Mouse (Mus musculus): ENCODE data around the gene Ska3. TPM values are rescaled to one million over a fixed set of nuclear protein-coding genes. Genes with fewer than 3 reads are reported as not detected.
A peak's percentile ranks its signal among the peaks of the same experiment; 100 is the strongest.
"Not testable (repeated sequence)": the region's sequence is repeated elsewhere in the genome, so short reads cannot be mapped to it uniquely, and the experiment has no call there.

Ska3 gene
- total RNA-seq, 1 experiment: 19.1 TPM

GRCm38 (mm10) chr14:57850330-57850729, 24.3 kb upstream of the Ska3 start:
- Histone ChIP-seq H3K4me1 (ENCODE audit: control insufficient read depth in 2 of 2, insufficient read depth in 2 of 2, low read length in 2 of 2, poor library complexity in 1 of 2) (peaks cover 14 to 25% of the 10 kb centered on the region in 2 experiments), H3K9me3 (ENCODE audit: control insufficient read depth, insufficient read depth, low read depth, low read length) (no peaks in the 10 kb centered on the region), H3K4me3 (ENCODE audit: insufficient read depth in 1 of 2, low read depth in 1 of 2, low read length in 2 of 2, poor library complexity in 1 of 2, severe bottlenecking in 1 of 2) (no peak overlapping the region), H3K36me3 (ENCODE audit: control insufficient read depth, insufficient read depth, low read length, poor library complexity, severe bottlenecking) (no peaks in the 10 kb centered on the region; the same call in 1 of the 2 replicates), H3K9ac (ENCODE audit: insufficient read depth, low read depth, low read length, poor library complexity, severe bottlenecking) (no peak overlapping the region; the same call in 1 of the 2 replicates), H3K27ac (ENCODE audit: insufficient read depth, low read depth, low read length, poor library complexity, severe bottlenecking) (peak overlapping the region; percentile 51; the same call in 1 of the 2 replicates)
- no peak for DNase-seq (ENCODE audit: low read depth, low spot score)
- TF ChIP-seq MAFK (IDR thresholded peaks at IDR 0.05; ENCODE audit: insufficient read depth, low read depth, low read length) (peak; percentile 92), CHD2 (IDR thresholded peaks at IDR 0.05; ENCODE audit: low read depth, low read length) (no peak)
- in situ Hi-C loops (cut with MboI; ENCODE audit: low sequenced_read_pairs in 2 of 2, unreplicated experiment in 2 of 2): no loop called here

GRCm38 (mm10) chr14:57848646-57849045, 22.7 kb upstream of the Ska3 start:
- in situ Hi-C loops (cut with MboI; ENCODE audit: low sequenced_read_pairs in 2 of 2, unreplicated experiment in 2 of 2): no loop called here
- no peak for TF ChIP-seq CHD2 (IDR thresholded peaks at IDR 0.05; ENCODE audit: low read depth, low read length)
- 0 out of 2 replicates have a peak, but pooled peaks have one; percentile 31 for TF ChIP-seq ZNF384 (IDR thresholded peaks at IDR 0.05; ENCODE audit: low read depth, low read length)
- Histone ChIP-seq H3K9ac (ENCODE audit: insufficient read depth, low read depth, low read length, poor library complexity, severe bottlenecking) (no peak overlapping the region), H3K27ac (ENCODE audit: insufficient read depth, low read depth, low read length, poor library complexity, severe bottlenecking) (peak overlapping the region; percentile 89), H3K4me1 (ENCODE audit: control insufficient read depth in 2 of 2, insufficient read depth in 2 of 2, low read length in 2 of 2, poor library complexity in 1 of 2) (peaks cover 14 to 25% of the 10 kb centered on the region in 2 experiments), H3K36me3 (ENCODE audit: control insufficient read depth, insufficient read depth, low read length, poor library complexity, severe bottlenecking) (peaks cover 3% of the 10 kb centered on the region; the same call in 1 of the 2 replicates), H3K9me3 (ENCODE audit: control insufficient read depth, insufficient read depth, low read depth, low read length) (no peaks in the 10 kb centered on the region), H3K4me3 (ENCODE audit: insufficient read depth in 1 of 2, low read depth in 1 of 2, low read length in 2 of 2, poor library complexity in 1 of 2, severe bottlenecking in 1 of 2) (no peak overlapping the region)
- no peak for DNase-seq (ENCODE audit: low read depth, low spot score)

- TF ChIP-seq ZNF384 (IDR thresholded peaks at IDR 0.05; ENCODE audit: low read depth, low read length): peak; percentile 97
- H3K9ac ChIP-seq (ENCODE audit: insufficient read depth, low read depth, low read length, poor library complexity, severe bottlenecking); H3K4me3 ChIP-seq (ENCODE audit: insufficient read depth in 1 of 2, low read depth in 1 of 2, low read length in 2 of 2, poor library complexity in 1 of 2, severe bottlenecking in 1 of 2); in situ Hi-C loops (cut with MboI; ENCODE audit: low sequenced_read_pairs in 2 of 2, unreplicated experiment in 2 of 2); H3K9me3 ChIP-seq (ENCODE audit: control insufficient read depth, insufficient read depth, low read depth, low read length); H3K36me3 ChIP-seq (ENCODE audit: control insufficient read depth, insufficient read depth, low read length, poor library complexity, severe bottlenecking): not testable (repeated sequence)
- peak; percentile 68 for DNase-seq (ENCODE audit: low read depth, low spot score)
- Histone ChIP-seq H3K27ac (ENCODE audit: insufficient read depth, low read depth, low read length, poor library complexity, severe bottlenecking) (peak overlapping the region; percentile 89), H3K4me1 (ENCODE audit: control insufficient read depth in 2 of 2, insufficient read depth in 2 of 2, low read length in 2 of 2, poor library complexity in 1 of 2) (peaks cover 14 to 21% of the 10 kb centered on the region in 2 experiments)
These were observed 22.1 kb upstream of the Ska3 start for GRCm38 (mm10) chr14:57848061-57848460.

- Histone ChIP-seq H3K9me3 (ENCODE audit: control insufficient read depth, insufficient read depth, low read depth, low read length) (no peaks in the 10 kb centered on the region), H3K27ac (ENCODE audit: insufficient read depth, low read depth, low read length, poor library complexity, severe bottlenecking) (no peak overlapping the region), H3K4me1 (ENCODE audit: control insufficient read depth in 2 of 2, insufficient read depth in 2 of 2, low read length in 2 of 2, poor library complexity in 1 of 2) (peaks cover 3 to 8% of the 10 kb centered on the region in 2 experiments; a peak in 3 of 4 replicates), H3K36me3 (ENCODE audit: control insufficient read depth, insufficient read depth, low read length, poor library complexity, severe bottlenecking) (peaks cover 9% of the 10 kb centered on the region), H3K4me3 (ENCODE audit: insufficient read depth in 1 of 2, low read depth in 1 of 2, low read length in 2 of 2, poor library complexity in 1 of 2, severe bottlenecking in 1 of 2) (no peak overlapping the region), H3K9ac (ENCODE audit: insufficient read depth, low read depth, low read length, poor library complexity, severe bottlenecking) (no peak overlapping the region)
- in situ Hi-C loops (cut with MboI; ENCODE audit: low sequenced_read_pairs in 2 of 2, unreplicated experiment in 2 of 2): no loop called here
- TF ChIP-seq HCFC1 (IDR thresholded peaks at IDR 0.05; ENCODE audit: borderline replicate concordance, insufficient read depth, low read length) (no peak), CHD2 (IDR thresholded peaks at IDR 0.05; ENCODE audit: low read depth, low read length) (no peak), ZC3H11A (IDR thresholded peaks at IDR 0.05; ENCODE audit: borderline replicate concordance, low read depth, low read length) (no peak), MAFK (IDR thresholded peaks at IDR 0.05; ENCODE audit: insufficient read depth, low read depth, low read length) (no peak), ZNF384 (IDR thresholded peaks at IDR 0.05; ENCODE audit: low read depth, low read length) (no peak)
- no peak for DNase-seq (ENCODE audit: low read depth, low spot score)
These were observed 18.6 kb upstream of the Ska3 start for GRCm38 (mm10) chr14:57844535-57844934.

GRCm38 (mm10) chr14:57835157-57835556, 9.2 kb upstream of the Ska3 start:
- Histone ChIP-seq H3K4me1 (ENCODE audit: control insufficient read depth in 2 of 2, insufficient read depth in 2 of 2, low read length in 2 of 2, poor library complexity in 1 of 2) (no peaks in the 10 kb centered on the region), H3K27ac (ENCODE audit: insufficient read depth, low read depth, low read length, poor library complexity, severe bottlenecking) (no peak overlapping the region), H3K9ac (ENCODE audit: insufficient read depth, low read depth, low read length, poor library complexity, severe bottlenecking) (no peak overlapping the region), H3K4me3 (ENCODE audit: insufficient read depth in 1 of 2, low read depth in 1 of 2, low read length in 2 of 2, poor library complexity in 1 of 2, severe bottlenecking in 1 of 2) (no peak overlapping the region), H3K9me3 (ENCODE audit: control insufficient read depth, insufficient read depth, low read depth, low read length) (no peaks in the 10 kb centered on the region), H3K36me3 (ENCODE audit: control insufficient read depth, insufficient read depth, low read length, poor library complexity, severe bottlenecking) (peaks cover 10% of the 10 kb centered on the region)
- no peak for DNase-seq (ENCODE audit: low read depth, low spot score)
- TF ChIP-seq HCFC1 (IDR thresholded peaks at IDR 0.05; ENCODE audit: borderline replicate concordance, insufficient read depth, low read length): no peak
- TF ChIP-seq ZNF384 (IDR thresholded peaks at IDR 0.05; ENCODE audit: low read depth, low read length): no peak
- TF ChIP-seq CHD2 (IDR thresholded peaks at IDR 0.05; ENCODE audit: low read depth, low read length): no peak
- no peak for TF ChIP-seq ZC3H11A (IDR thresholded peaks at IDR 0.05; ENCODE audit: borderline replicate concordance, low read depth, low read length)
- TF ChIP-seq MAFK (IDR thresholded peaks at IDR 0.05; ENCODE audit: insufficient read depth, low read depth, low read length): no peak
- in situ Hi-C loops (cut with MboI; ENCODE audit: low sequenced_read_pairs in 2 of 2, unreplicated experiment in 2 of 2): no loop called here

Measured in ES-E14 (cell line).